Mouse (Mus musculus): ENCODE data around the gene 9030624G23Rik. TPM values are rescaled to one million over a fixed set of nuclear protein-coding genes. Genes with fewer than 3 reads are reported as not detected.
A peak's percentile ranks its signal among the peaks of the same experiment; 100 is the strongest.
"Not testable (repeated sequence)": the region's sequence is repeated elsewhere in the genome, so short reads cannot be mapped to it uniquely, and the experiment has no call there.

The 9030624G23Rik gene
- 2.1 and 2.4 TPM in 2 replicates for polyA plus RNA-seq (2014; fragmentation: Nextera tagmentation; extraction: Ambion mirVana)

GRCm38 (mm10) chr12:24097108-24097520 lies at the start of gene 9030624G23Rik:
TSS of gene 9030624G23Rik (minus strand) at chr12:24097246.
- not testable (repeated sequence) for H3K36me3 ChIP-seq (ENCODE audit: control insufficient read depth, insufficient read depth, low read length); ATAC-seq (ENCODE audit: insufficient read depth, low FRiP score, low TSS enrichment); H3K27ac ChIP-seq (ENCODE audit: low read depth, low read length); H3K27me3 ChIP-seq (ENCODE audit: control insufficient read depth, insufficient read depth, low read length); H3K9ac ChIP-seq (ENCODE audit: low read length); H3K4me1 ChIP-seq (ENCODE audit: control insufficient read depth, insufficient read depth, low read length); H3K9me3 ChIP-seq (ENCODE audit: control insufficient read depth, low read length)
- WGBS, result 0% methylated on average over 29 of the region's 39 CpGs
- DNase-seq (ENCODE audit: low spot score), result peak; percentile 61
- Histone ChIP-seq H3K4me2 (ENCODE audit: low read depth) (peak within 1 kb of the TSS; percentile 30; the same call in 1 of the 2 replicates), H3K4me3 (ENCODE audit: low read depth, low read length) (peak within 1 kb of the TSS; percentile 31)

GRCm38 (mm10) chr12:24083096-24083495 lies 13.9 kb downstream of the 9030624G23Rik start:
- H3K27ac ChIP-seq (ENCODE audit: low read depth, low read length); H3K4me2 ChIP-seq (ENCODE audit: low read depth); H3K27me3 ChIP-seq (ENCODE audit: control insufficient read depth, insufficient read depth, low read length); H3K9me3 ChIP-seq (ENCODE audit: control insufficient read depth, low read length); H3K4me1 ChIP-seq (ENCODE audit: control insufficient read depth, insufficient read depth, low read length); H3K9ac ChIP-seq (ENCODE audit: low read length); DNase-seq (ENCODE audit: low spot score); ATAC-seq (ENCODE audit: insufficient read depth, low FRiP score, low TSS enrichment); H3K4me3 ChIP-seq (ENCODE audit: low read depth, low read length); H3K36me3 ChIP-seq (ENCODE audit: control insufficient read depth, insufficient read depth, low read length): not testable (repeated sequence)
- 75% methylated on average over 2 of the region's 5 CpGs for WGBS
